ENCODE assay signal across 8 mouse cellular contexts in genomic region chr12:102282763-102283482, GRCm38 (mm10). TPM values are rescaled to one million over a fixed set of nuclear protein-coding genes. Genes with fewer than 3 reads are reported as not detected.
DNase-seq lines count a peak whose midpoint lies in the region; ATAC-seq and TF ChIP-seq lines count a peak whose summit lies in the region.

Gene Rin3 (plus strand): TSS chr12:102283048.

- peak; percentile 26 for DNase-seq in CH12.LX (ENCODE audit: extremely low read depth)
- peak; percentile 47 for DNase-seq in adrenal gland, adult 8-10 months
- peak; percentile 36 for DNase-seq in forebrain, embryonic 14.5 days (ENCODE audit: low spot score)
- DNase-seq in limb, embryonic 11.5 days (ENCODE audit: low spot score), result peak; percentile 63
- DNase-seq in midbrain, embryonic 10.5 days (ENCODE audit: low spot score), result peak; percentile 58
- DNase-seq in spleen, postnatal 36 days (ENCODE audit: low spot score in 2 of 2), result peak; percentile 76 to 78
- DNase-seq in cerebellum, postnatal 36 days, result no peak

- ATAC-seq in forebrain, embryonic 14.5 days, result peak; percentile 74
- peak; percentile 27 to 33 for ATAC-seq in hematopoietic stem cell, adult 5-6 weeks (replicated peaks in 1 of 2; ENCODE audit: insufficient read depth in 1 of 2, low FRiP score in 2 of 2, low TSS enrichment in 1 of 2, low read depth in 1 of 2, poor library complexity in 2 of 2, severe bottlenecking in 2 of 2)
- peak; percentile 55; the same call in 1 of the 2 replicates for ATAC-seq in limb, embryonic 11.5 days (ENCODE audit: insufficient number of reproducible peaks, low FRiP score, low TSS enrichment, low read depth)

- TF ChIP-seq EP300 in CH12.LX (IDR thresholded peaks at IDR 0.05; ENCODE audit: low read length), result no peak

- H3K4me3 ChIP-seq in CH12.LX (replicated peaks in 1 of 3; ENCODE audit: low read depth in 2 of 3, low read length in 2 of 3, poor library complexity in 1 of 3), result peak within 1 kb of the TSS; percentile 50 to 82 (median 67)
- H3K4me3 ChIP-seq in forebrain, embryonic 14.5 days (ENCODE audit: low read depth, low read length), result peak within 1 kb of the TSS; percentile 48
- H3K4me3 ChIP-seq in limb, embryonic 11.5 days (ENCODE audit: low read depth, low read length), result peak within 1 kb of the TSS; percentile 49
- H3K4me3 ChIP-seq in midbrain, embryonic 10.5 days, result peak within 1 kb of the TSS; percentile 59

- peak within 1 kb of the TSS; percentile 2; the same call in 1 of the 2 replicates for H3K27ac ChIP-seq in CH12.LX (ENCODE audit: insufficient read depth, low read depth)
- peak within 1 kb of the TSS; percentile 21; the same call in 1 of the 2 replicates for H3K27ac ChIP-seq in forebrain, embryonic 14.5 days (ENCODE audit: low read depth, low read length)
- 0 out of 2 replicates have a peak within 1 kb of the TSS, but pooled peaks have one; percentile 4 for H3K27ac ChIP-seq in limb, embryonic 11.5 days (replicated peaks; ENCODE audit: low read depth, low read length)
- peak within 1 kb of the TSS; percentile 78 for H3K27ac ChIP-seq in midbrain, embryonic 10.5 days (replicated peaks)

- TF ChIP-seq CTCF in CH12.LX (conservative IDR thresholded peaks at IDR 0.05 in 1 of 2, IDR thresholded peaks at IDR 0.05 in 1 of 2; ENCODE audit: low read depth in 2 of 2, low read length in 2 of 2), result no peak

- H3K9me3 ChIP-seq in CH12.LX (replicated peaks; ENCODE audit: low read length), result peaks cover 17% of the 10 kb centered on the region
- H3K9me3 ChIP-seq in forebrain, embryonic 14.5 days (replicated peaks; ENCODE audit: control insufficient read depth, low read length), result no peaks in the 10 kb centered on the region
- H3K9me3 ChIP-seq in limb, embryonic 11.5 days (ENCODE audit: control insufficient read depth, low read length), result no peaks in the 10 kb centered on the region
- peaks cover 6% of the 10 kb centered on the region; the same call in 1 of the 2 replicates for H3K9me3 ChIP-seq in midbrain, embryonic 10.5 days (replicated peaks)

- TF ChIP-seq RAD21 in CH12.LX (IDR thresholded peaks at IDR 0.05; ENCODE audit: low read depth, low read length), result no peak

- H3K79me2 ChIP-seq in CH12.LX (replicated peaks; ENCODE audit: control insufficient read depth, extremely low read depth, insufficient read depth, poor library complexity, severe bottlenecking), result 0 out of 2 replicates have a peak, but pooled peaks cover 4% of the 10 kb centered on the region

- H3K36me3 ChIP-seq in CH12.LX (replicated peaks in 1 of 2; ENCODE audit: control insufficient read depth in 1 of 2, insufficient read depth in 1 of 2, low read length in 1 of 2), result no peaks in the 10 kb centered on the region
- no peaks in the 10 kb centered on the region for H3K36me3 ChIP-seq in forebrain, embryonic 14.5 days (ENCODE audit: control insufficient read depth, insufficient read depth, low read length)
- H3K36me3 ChIP-seq in limb, embryonic 11.5 days (ENCODE audit: control insufficient read depth, insufficient read depth, low read length), result no peaks in the 10 kb centered on the region
- no peaks in the 10 kb centered on the region for H3K36me3 ChIP-seq in midbrain, embryonic 10.5 days

- peak; percentile 67 for TF ChIP-seq POLR2A in CH12.LX (IDR thresholded peaks at IDR 0.05; ENCODE audit: low read depth, low read length)

- H3K9ac ChIP-seq in CH12.LX (ENCODE audit: insufficient read depth, low read depth), result peak within 1 kb of the TSS; percentile 76
- peak within 1 kb of the TSS; percentile 66 for H3K9ac ChIP-seq in forebrain, embryonic 14.5 days (ENCODE audit: low read length)
- H3K9ac ChIP-seq in limb, embryonic 11.5 days (ENCODE audit: low read length), result peak within 1 kb of the TSS; percentile 63

- peak within 1 kb of the TSS; percentile 77 for H3K4me2 ChIP-seq in CH12.LX (ENCODE audit: insufficient read depth, low read depth, poor library complexity, severe bottlenecking)
- peak within 1 kb of the TSS; percentile 97 for H3K4me2 ChIP-seq in forebrain, embryonic 14.5 days (ENCODE audit: low read length)
- peak within 1 kb of the TSS; percentile 99 for H3K4me2 ChIP-seq in limb, embryonic 11.5 days (ENCODE audit: low read depth, severe bottlenecking)

- in situ Hi-C loops in CH12.LX (cut with MboI; ENCODE audit: low pct_ligation_motif_present, low pct_unique_long_range_greater_than_20kb, low sequenced_read_pairs), result loop anchor here (5.0 kb wide), 1 partner anchor 99 kb away; no protein-coding TSS in a partner anchor

- peaks cover 5 to 32% of the 10 kb centered on the region in 2 experiments; a peak in 3 of 4 replicates for H3K4me1 ChIP-seq in CH12.LX (ENCODE audit: control insufficient read depth in 1 of 2, insufficient read depth in 2 of 2)
- H3K4me1 ChIP-seq in forebrain, embryonic 14.5 days (ENCODE audit: control insufficient read depth, insufficient read depth, low read length), result peaks cover 11% of the 10 kb centered on the region
- no peaks in the 10 kb centered on the region for H3K4me1 ChIP-seq in limb, embryonic 11.5 days (ENCODE audit: control insufficient read depth, insufficient read depth, low read length)
- H3K4me1 ChIP-seq in midbrain, embryonic 10.5 days, result peaks cover 21% of the 10 kb centered on the region

- dilution Hi-C loops in CH12.LX (cut with MboI; ENCODE audit: extremely low pct_ligation_motif_present, extremely low pct_unique_long_range_greater_than_20kb, low sequenced_read_pairs), result no loop called here

- under 1% methylated on average over 67 of the region's 75 CpGs for WGBS in forebrain, embryonic 14.5 days
- WGBS in limb, embryonic 11.5 days, result 1% methylated on average over 75 of the region's 75 CpGs
- under 1% methylated on average over 75 of the region's 75 CpGs for WGBS in midbrain, embryonic 10.5 days

- peaks cover 17% of the 10 kb centered on the region for H3K27me3 ChIP-seq in CH12.LX (replicated peaks)
- H3K27me3 ChIP-seq in forebrain, embryonic 14.5 days (replicated peaks; ENCODE audit: control insufficient read depth, insufficient read depth, low read length), result 0 out of 2 replicates have a peak, but pooled peaks cover 4% of the 10 kb centered on the region
- H3K27me3 ChIP-seq in limb, embryonic 11.5 days (ENCODE audit: control insufficient read depth, insufficient read depth, low read length), result no peaks in the 10 kb centered on the region
- peaks cover 40% of the 10 kb centered on the region for H3K27me3 ChIP-seq in midbrain, embryonic 10.5 days (ENCODE audit: low read depth, poor library complexity, severe bottlenecking)

TF ChIP-seq in CH12.LX, 34 proteins besides CTCF, POLR2A, EP300 and RAD21:
- peak; percentile 9; the same call in 1 of the 2 replicates for TF ChIP-seq MAX (IDR thresholded peaks at IDR 0.05; ENCODE audit: low read length)
- TF ChIP-seq KAT2A (IDR thresholded peaks at IDR 0.05; ENCODE audit: insufficient replicate concordance, low read length), result no peak
- TF ChIP-seq ELF1 (IDR thresholded peaks at IDR 0.05; ENCODE audit: low read depth, low read length), result peak; percentile 94
- no peak for TF ChIP-seq ETS1 (conservative IDR thresholded peaks at IDR 0.05; ENCODE audit: low read depth, low read length)
- TF ChIP-seq MAFK (IDR thresholded peaks at IDR 0.05; ENCODE audit: insufficient replicate concordance, low read length), result no peak
- peak; percentile 84 for TF ChIP-seq UBTF (IDR thresholded peaks at IDR 0.05; ENCODE audit: low read depth, low read length)
- peak; percentile 48; the same call in 1 of the 2 replicates for TF ChIP-seq MXI1 (IDR thresholded peaks at IDR 0.05; ENCODE audit: low read depth, low read length)
- TF ChIP-seq MYC (IDR thresholded peaks at IDR 0.05; ENCODE audit: low read depth, low read length), result no peak
- peak; percentile 39 for TF ChIP-seq NELFE (IDR thresholded peaks at IDR 0.05; ENCODE audit: low read depth, low read length)
- TF ChIP-seq ZMIZ1 (IDR thresholded peaks at IDR 0.05; ENCODE audit: low read depth, low read length), result peak; percentile 86
- no peak for TF ChIP-seq GABPA (IDR thresholded peaks at IDR 0.05; ENCODE audit: insufficient replicate concordance, low read depth, low read length)
- TF ChIP-seq TBP (conservative IDR thresholded peaks at IDR 0.05; ENCODE audit: low read depth, low read length), result no peak
- TF ChIP-seq TCF12 (IDR thresholded peaks at IDR 0.05; ENCODE audit: low read depth, low read length), result peak; percentile 66; the same call in 1 of the 2 replicates
- TF ChIP-seq ZKSCAN1 (IDR thresholded peaks at IDR 0.05; ENCODE audit: borderline replicate concordance, low read depth, low read length), result no peak
- no peak for TF ChIP-seq POLR2AphosphoS2 (IDR thresholded peaks at IDR 0.05; ENCODE audit: low read depth, low read length)
- TF ChIP-seq SIN3A (IDR thresholded peaks at IDR 0.05; ENCODE audit: low read length), result no peak

RNA-seq across cellular contexts. Expression of gene Rin3, which starts in this region (rescaled TPM):
- 6.5 and 8.4 TPM in 2 replicates for total RNA-seq in CH12.LX (2012; rRNA removed)
- total RNA-seq in CH12.LX (2014; rRNA removed), result 2.4 and 3.3 TPM in 2 replicates
- polyA plus RNA-seq in CH12.LX (2012; ENCODE audit: insufficient read length, low read depth), result 9.0 and 10.0 TPM in 2 replicates
- 10 to 100 TPM; 11.3 to 18.2 (median 14.0) TPM for total RNA-seq in adrenal gland, adult 8-10 months (2022)
- polyA plus RNA-seq in forebrain, embryonic 14.5 days (2014; fragmentation: Nextera tagmentation; extraction: Ambion mirVana), result 1.9 and 2.9 TPM in 2 replicates
- total RNA-seq in hematopoietic stem cell, adult 5-6 weeks (2017), result 41.8 and 63.7 TPM in 2 replicates
- 3.9 and 4.2 TPM in 2 replicates for polyA plus RNA-seq in limb, embryonic 11.5 days (2014; fragmentation: Nextera tagmentation; extraction: Ambion mirVana)
- polyA plus RNA-seq in midbrain, embryonic 10.5 days (2016; fragmentation: Nextera tagmentation; extraction: Ambion mirVana), result 4.2 and 4.6 TPM in 2 replicates

Comparison
In these comparisons a context has a peak if more than half of its experiments do, and no peak if none do; other contexts are left out.
1. DNase-seq: peak in CH12.LX (single experiment), adrenal gland, adult 8-10 months (single experiment), forebrain, embryonic 14.5 days (single experiment), limb, embryonic 11.5 days (single experiment), midbrain, embryonic 10.5 days (single experiment) and spleen, postnatal 36 days (2 of 2); none in cerebellum, postnatal 36 days (0 of 2).
2. H3K27ac ChIP-seq: peak in every context shown above with its lines; median percentile 78 in midbrain, embryonic 10.5 days; 21 in forebrain, embryonic 14.5 days; 4 in limb, embryonic 11.5 days; 2 in CH12.LX.
3. Peak in every context shown above with its lines, with median percentiles within 50 percentile points of each other: H3K4me2 ChIP-seq, H3K4me3 ChIP-seq, H3K9ac ChIP-seq and ATAC-seq.